Mouse (Mus musculus) hindbrain, embryonic 10.5 days (tissue): ENCODE results near the gene Rasa4. TPM values are rescaled to one million over a fixed set of nuclear protein-coding genes. Genes with fewer than 3 reads are reported as not detected.

ENCODE experiments used
- DNase-seq: peaks from one replicate; pipeline ENCODE4 v3.0.0-alpha.2; 2017; ENCODE audit warnings: low spot score
- H3K27ac ChIP-seq: fragments of 300-500 bp; sonication (generic); 2 replicates; pipeline ENCODE4 v1.5.1; 2016; ENCODE audit warnings: mild to moderate bottlenecking, moderate library complexity
- H3K27me3 ChIP-seq: fragments of 300-500 bp; sonication (generic); 2 replicates; pipeline ENCODE4 v1.6.1; 2016; ENCODE audit warnings: mild to moderate bottlenecking; ENCODE audit not compliant: poor library complexity, insufficient read depth, severe bottlenecking
- H3K36me3 ChIP-seq: fragments of 300-500 bp; sonication (generic); 2 replicates; pipeline ENCODE4 v1.6.1; 2016; ENCODE audit warnings: mild to moderate bottlenecking, moderate library complexity
- H3K4me1 ChIP-seq: fragments of 300-500 bp; sonication (generic); replicated peaks from 2 replicates; pipeline ENCODE4 v1.6.1; 2016; ENCODE audit warnings: mild to moderate bottlenecking
- H3K4me3 ChIP-seq: fragments of 300-500 bp; sonication (generic); 2 replicates; pipeline ENCODE4 v1.5.1; 2016; ENCODE audit warnings: mild to moderate bottlenecking, moderate library complexity
- H3K9me3 ChIP-seq: fragments of 300-500 bp; sonication (generic); 2 replicates; pipeline ENCODE4 v1.6.1; 2016; ENCODE audit warnings: mild to moderate bottlenecking, moderate library complexity
- WGBS: fragments of 180-500 bp; shearing (Covaris S2); methylation state at CpG from one replicate; pipeline ENCODE4 v1.1.7; 2016; 5-methylcytosine and 5-hydroxymethylcytosine counted together
- polyA plus RNA-seq: library from polyadenylated mRNA; unstranded; fragments of >200 nt; fragmentation: Nextera tagmentation; extraction: Ambion mirVana; gene quantifications from 2 replicates; pipeline ENCODE4 v1.2.1, GENCODE M21; 2016

Rasa4 gene
- polyA plus RNA-seq, 1 experiment from 2014 or later: 5.5 TPM

DNA sequence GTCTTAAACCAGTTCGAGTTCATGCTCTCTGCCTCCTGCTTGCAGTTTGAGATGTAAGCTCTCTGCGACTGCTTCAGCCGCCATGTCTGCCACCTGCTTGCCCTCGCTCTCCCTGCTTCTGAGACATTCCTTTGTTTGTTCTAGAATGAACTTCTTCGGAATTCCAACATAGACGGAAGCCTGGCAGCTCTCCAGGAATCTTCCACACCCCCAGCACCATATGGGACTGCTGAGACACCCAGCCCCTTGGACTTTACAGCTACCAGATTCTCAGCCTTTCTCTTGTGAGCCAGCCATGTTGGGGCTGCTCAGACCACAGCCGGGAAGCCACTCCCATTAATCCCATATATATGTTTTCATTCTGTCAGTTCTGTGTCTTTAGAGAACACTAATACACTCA is 7.4 kb upstream of the Rasa4 start:
- WGBS: 65% methylated on average over 7 of the region's 7 CpGs
- Histone ChIP-seq H3K4me3 (no peak overlapping the region), H3K36me3 (no peaks in the 10 kb centered on the region), H3K27me3 (no peaks in the 10 kb centered on the region), H3K4me1 (no peaks in the 10 kb centered on the region), H3K9me3 (no peaks in the 10 kb centered on the region), H3K27ac (no peak overlapping the region)
- no peak for DNase-seq

DNA sequence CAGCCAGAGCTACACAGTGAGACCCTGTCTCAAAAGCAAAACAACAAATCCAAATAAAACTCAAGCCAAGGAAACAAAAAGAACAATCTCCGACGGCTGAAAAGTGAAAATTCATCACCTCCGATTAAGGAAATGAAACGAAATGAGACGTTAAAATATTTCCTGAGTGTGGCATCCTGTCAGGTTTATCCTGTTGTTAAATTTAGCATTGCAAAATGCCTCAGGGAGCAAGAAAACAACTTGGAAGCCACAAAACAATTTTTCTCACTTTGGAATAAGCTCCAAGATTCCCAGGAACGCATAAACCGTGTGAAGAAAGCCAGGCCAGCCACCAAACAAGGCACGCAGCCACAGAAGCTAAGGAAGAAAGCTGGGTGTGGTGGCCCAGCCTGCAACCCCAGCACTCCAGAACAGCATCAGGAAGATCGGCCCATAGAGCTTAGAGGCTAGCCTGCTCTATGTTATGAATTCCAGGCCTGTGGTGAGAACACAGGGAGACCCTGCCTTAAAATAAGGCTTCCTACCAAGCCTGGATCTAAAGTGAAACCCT is 6.6 kb upstream of the Rasa4 start:
- H3K36me3 ChIP-seq: no peaks in the 10 kb centered on the region
- H3K27ac ChIP-seq: no peak overlapping the region
- no peaks in the 10 kb centered on the region for H3K27me3 ChIP-seq
- H3K9me3 ChIP-seq: no peaks in the 10 kb centered on the region
- H3K4me3 ChIP-seq: no peak overlapping the region
- H3K4me1 ChIP-seq: no peaks in the 10 kb centered on the region
- DNase-seq: no peak
- WGBS: 90% methylated on average over 9 of the region's 9 CpGs

DNA sequence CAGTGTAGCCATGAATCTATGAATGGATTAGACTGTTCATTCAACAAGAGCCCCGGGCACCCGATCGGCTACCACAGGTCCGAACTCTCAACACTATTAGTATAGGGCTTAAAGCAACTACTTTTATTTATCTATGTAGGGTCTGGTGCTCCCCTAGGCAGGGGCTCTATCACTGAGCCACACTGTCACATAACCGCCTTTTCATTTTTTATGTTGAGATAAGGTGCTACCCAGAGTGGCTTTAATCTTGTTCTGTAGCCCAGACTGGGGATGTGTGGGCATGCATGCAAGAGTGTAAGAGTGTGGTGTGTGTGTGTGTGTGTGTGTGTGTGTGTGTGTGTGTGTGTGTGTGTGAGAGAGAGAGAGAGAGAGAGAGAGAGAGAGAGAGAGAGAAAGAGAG is 5.6 kb upstream of the Rasa4 start:
- Histone ChIP-seq H3K4me1 (no peaks in the 10 kb centered on the region), H3K27me3 (no peaks in the 10 kb centered on the region), H3K9me3 (no peaks in the 10 kb centered on the region), H3K27ac (no peak overlapping the region), H3K4me3 (no peak overlapping the region), H3K36me3 (no peaks in the 10 kb centered on the region)
- DNase-seq: no peak
- WGBS: 95% methylated on average over 5 of the region's 5 CpGs

DNA sequence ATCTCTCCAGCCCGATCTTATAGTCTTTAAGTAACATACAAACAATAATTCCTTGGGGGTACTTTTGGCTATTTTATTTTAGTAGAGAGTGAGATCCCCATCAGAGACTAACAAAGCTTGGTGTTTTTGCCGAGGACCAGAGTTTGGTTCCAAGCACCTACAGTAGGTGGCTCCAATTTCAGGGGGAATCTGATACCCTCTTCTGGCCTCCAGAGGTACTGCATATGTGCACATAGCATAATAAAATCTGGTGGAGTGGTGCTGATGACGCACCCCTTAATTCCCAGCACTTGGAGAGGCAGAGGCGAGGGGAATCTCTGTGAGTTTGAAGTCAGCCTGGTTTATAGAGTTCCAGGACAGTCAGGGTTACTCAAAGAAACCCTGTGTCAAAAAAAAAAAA is 1.4 kb upstream of the Rasa4 start:
- Histone ChIP-seq H3K9me3 (no peaks in the 10 kb centered on the region), H3K27me3 (peaks cover 34% of the 10 kb centered on the region), H3K36me3 (no peaks in the 10 kb centered on the region), H3K4me1 (peaks cover 26% of the 10 kb centered on the region), H3K27ac (no peak overlapping the region), H3K4me3 (no peak overlapping the region)
- DNase-seq: no peak
- 78% methylated on average over 4 of the region's 4 CpGs for WGBS

DNA sequence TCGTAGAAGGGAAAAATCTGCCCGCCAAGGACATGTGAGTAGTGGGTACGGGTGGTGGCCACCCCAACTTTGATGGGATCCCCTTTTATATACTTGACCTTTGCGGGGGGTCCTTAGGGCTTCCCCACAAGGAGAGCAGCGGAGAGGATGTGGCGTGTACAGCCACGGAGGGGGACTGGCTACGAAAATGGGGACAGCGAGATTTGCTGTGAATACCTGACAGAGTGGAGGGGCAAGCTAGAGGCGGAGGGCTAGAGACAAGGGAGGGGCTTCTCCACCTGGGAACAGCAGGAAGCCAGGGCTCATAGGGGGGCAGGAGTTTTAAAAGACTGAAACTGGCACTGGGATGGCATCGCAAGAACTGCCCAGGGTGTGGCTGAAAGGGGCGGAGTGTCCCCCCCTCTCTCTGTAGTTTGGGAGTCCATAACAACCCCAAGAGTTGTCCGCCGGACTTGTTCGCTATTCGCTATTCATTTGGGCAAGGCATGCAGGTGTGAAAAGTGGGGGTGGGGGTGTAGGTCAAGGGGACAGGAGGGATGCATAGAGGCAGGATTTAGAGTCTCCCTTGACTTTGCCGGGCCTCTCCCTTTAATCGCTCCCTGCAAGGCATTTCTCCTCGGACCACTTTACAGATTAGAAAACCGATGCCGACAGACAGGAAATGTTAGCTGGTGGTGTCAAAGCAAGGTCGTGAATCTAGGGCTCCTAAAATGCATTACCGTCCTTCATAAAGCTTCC is 597 bp downstream of the Rasa4 start:
- Histone ChIP-seq H3K36me3 (no peaks in the 10 kb centered on the region), H3K4me1 (peaks cover 36% of the 10 kb centered on the region), H3K9me3 (no peaks in the 10 kb centered on the region), H3K4me3 (peak overlapping the region; percentile 63), H3K27me3 (peaks cover 45% of the 10 kb centered on the region), H3K27ac (peak overlapping the region; percentile 57)
- 2% methylated on average over 23 of the region's 23 CpGs for WGBS
- DNase-seq: no peak

DNA sequence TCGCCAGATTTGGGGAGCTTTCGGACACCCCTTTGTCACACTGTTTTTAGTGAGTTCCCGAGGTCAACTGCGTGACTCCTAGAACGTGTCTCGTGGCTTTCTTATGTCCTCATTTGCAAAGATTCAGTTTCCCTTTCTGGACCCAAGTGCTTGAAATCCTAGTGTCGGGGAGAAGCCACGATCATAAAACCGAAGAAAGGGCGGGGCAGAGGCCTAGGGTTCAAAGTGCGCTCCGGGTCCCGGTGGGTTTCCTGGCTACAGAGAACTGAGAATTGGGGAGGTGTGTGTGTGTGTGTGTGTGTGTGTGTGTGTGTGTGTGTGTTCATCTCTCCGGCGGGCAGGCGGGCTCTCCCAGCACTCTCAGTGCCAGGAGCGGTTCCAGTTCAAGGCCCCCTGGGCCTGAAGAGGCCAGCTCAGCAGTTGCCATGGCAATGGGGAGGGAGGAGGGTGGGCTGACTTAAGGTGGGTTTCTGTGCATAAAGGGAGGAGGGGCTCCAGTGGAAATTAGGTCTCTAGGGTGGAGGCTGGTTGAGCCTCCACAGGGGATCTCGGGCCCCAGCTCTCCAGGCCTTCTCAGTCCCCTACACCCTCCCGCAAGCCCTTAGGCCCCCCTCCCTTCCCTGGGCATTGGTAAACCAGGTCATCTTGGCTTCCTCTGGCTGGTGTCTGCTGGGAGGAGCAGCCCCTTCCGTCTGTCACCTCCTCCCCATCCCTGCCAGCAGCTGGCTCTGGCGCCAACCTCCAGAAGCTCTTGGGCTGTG is 1.4 kb downstream of the Rasa4 start:
- Histone ChIP-seq H3K4me3 (peak overlapping the region; percentile 63), H3K27ac (peak overlapping the region; percentile 62; the same call in 1 of the 2 replicates), H3K27me3 (peaks cover 45% of the 10 kb centered on the region), H3K36me3 (no peaks in the 10 kb centered on the region), H3K9me3 (no peaks in the 10 kb centered on the region), H3K4me1 (peaks cover 37% of the 10 kb centered on the region)
- 5% methylated on average over 21 of the region's 21 CpGs for WGBS
- DNase-seq: peak; percentile 53

DNA sequence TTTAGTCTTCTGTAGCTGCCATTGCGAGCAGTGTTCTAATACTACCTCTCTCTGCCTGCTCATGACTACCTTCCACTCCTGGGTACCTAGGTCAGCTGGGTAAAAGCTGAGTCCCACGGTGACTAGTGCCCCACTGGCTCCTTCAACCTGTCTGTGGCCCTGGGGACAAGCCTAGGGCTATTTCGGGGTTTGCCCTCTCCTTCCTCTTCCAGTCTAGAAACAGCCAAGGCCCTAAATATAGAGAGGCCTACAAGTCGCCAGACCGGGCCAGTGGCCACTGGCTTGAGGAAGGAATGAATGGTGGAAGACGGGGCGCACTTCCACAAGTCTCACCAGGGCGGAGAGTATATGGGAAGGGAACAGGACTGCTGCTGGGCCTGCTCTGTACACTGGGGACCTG is 2.6 kb downstream of the Rasa4 start:
- no peak for DNase-seq
- Histone ChIP-seq H3K27me3 (peaks cover 48% of the 10 kb centered on the region), H3K4me1 (peaks cover 37% of the 10 kb centered on the region), H3K4me3 (no peak overlapping the region), H3K9me3 (no peaks in the 10 kb centered on the region), H3K27ac (no peak overlapping the region), H3K36me3 (no peaks in the 10 kb centered on the region)
- 90% methylated on average over 8 of the region's 8 CpGs for whole genome bisulfite sequencing

DNA sequence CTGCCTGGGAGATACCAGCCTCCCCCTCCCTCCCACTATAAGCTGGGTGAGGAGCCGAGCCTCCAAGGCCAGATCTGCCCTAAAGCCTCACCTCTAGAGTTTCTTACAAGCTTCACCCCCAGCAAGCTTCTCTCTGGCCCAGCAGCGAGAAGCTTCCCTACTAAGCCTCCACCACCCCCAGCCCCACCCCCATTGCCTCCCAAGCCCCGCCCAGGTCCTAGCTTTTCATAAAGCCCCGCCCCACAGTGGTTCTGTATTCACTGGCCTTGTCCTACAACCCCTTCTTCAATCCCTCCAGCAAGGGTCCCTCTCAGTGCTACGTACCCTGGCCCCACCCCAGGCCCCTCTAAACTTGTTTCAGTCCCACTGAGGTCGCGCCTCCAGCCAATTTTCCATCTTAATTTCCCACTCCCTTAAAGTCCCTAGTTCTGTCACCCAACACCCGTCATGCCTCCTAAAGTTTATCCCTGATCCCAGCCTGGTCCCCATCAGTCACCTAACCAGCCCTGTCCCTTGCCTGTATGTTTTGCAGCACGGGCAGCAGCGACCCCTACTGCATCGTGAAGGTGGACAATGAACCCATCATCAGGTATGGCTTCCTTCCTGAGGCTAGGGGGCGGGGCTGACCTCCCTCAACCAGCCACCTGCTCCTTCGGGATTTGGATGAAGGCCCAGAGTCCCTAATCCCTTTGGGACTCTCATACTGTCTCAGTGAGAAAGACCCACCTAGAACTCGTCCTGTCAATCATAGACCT is 5.3 kb downstream of the Rasa4 start:
- no peak overlapping the region for H3K4me3 ChIP-seq
- peaks cover 30% of the 10 kb centered on the region for H3K4me1 ChIP-seq
- no peak overlapping the region for H3K27ac ChIP-seq
- no peaks in the 10 kb centered on the region for H3K9me3 ChIP-seq
- H3K36me3 ChIP-seq: no peaks in the 10 kb centered on the region
- 15% methylated on average over 14 of the region's 14 CpGs for WGBS
- peaks cover 45% of the 10 kb centered on the region for H3K27me3 ChIP-seq
- no peak for DNase-seq

DNA sequence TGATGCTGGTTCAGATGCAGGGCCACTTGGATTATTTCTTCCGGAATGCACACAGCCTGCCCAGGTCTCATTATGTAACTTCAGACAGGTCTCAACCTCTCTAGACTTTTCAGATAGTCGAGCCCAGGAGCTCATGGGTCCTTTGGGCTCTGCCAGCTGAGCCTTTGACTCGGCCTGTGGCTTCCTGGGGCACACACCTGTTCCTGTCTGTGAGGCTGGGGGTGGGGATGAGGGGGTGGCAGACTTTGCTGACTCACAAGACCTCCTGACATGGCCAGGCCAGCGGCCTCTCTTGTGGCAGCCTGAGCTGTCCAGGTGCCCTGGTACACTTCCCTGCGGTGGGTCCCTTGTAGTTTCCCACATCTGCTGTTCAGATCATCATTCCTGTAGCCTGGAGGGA is 8.2 kb downstream of the Rasa4 start:
- peaks cover 27% of the 10 kb centered on the region for H3K4me1 ChIP-seq
- no peak for DNase-seq
- no peaks in the 10 kb centered on the region for H3K9me3 ChIP-seq
- no peak overlapping the region for H3K4me3 ChIP-seq
- 61% methylated on average over 5 of the region's 5 CpGs for WGBS
- no peak overlapping the region for H3K27ac ChIP-seq
- H3K36me3 ChIP-seq: no peaks in the 10 kb centered on the region
- peaks cover 16% of the 10 kb centered on the region for H3K27me3 ChIP-seq

DNA sequence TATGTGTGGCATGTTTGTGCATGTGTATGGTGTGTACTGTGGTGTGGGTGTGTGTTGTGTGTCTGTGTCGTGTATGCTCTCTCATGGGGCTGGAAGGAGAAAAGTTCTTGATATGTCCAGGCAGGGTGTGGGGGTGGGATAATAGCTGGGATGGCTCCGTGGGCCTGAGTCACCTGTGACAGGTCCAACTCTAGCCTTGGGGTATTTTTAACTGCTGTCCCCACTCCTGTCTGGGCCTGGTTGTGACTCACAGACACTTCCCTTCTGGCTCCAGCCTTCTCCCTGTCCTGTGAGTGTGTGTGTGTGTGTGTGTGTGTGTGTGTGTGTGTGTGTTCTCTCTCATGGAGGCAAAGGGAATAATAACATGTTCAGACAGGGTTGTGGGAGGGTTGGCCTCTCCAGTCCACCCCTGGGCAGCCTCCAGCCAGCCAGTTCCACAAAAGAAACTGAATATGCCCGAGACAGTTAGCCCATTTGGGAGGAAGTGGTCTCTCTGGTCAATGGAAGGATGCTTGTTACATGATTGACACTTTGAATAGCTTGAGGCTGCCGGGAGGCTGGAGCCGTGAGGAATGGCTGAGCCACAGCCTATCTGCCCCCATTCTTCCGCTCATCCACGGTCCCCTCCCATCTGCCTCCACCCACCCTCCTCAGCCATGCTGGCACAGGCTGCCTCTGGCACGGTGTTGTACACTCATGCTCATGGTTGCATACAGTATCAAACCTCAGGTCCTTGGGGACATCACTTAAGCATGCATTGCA is 10.7 kb downstream of the Rasa4 start:
- H3K9me3 ChIP-seq: no peaks in the 10 kb centered on the region
- H3K36me3 ChIP-seq: no peaks in the 10 kb centered on the region
- H3K27me3 ChIP-seq: peaks cover 3% of the 10 kb centered on the region; the same call in 1 of the 2 replicates
- H3K27ac ChIP-seq: peak overlapping the region; percentile 29; the same call in 1 of the 2 replicates
- no peak for DNase-seq
- WGBS: 55% methylated on average over 8 of the region's 8 CpGs
- peaks cover 16% of the 10 kb centered on the region for H3K4me1 ChIP-seq
- no peak overlapping the region; the same call in 1 of the 2 replicates for H3K4me3 ChIP-seq

DNA sequence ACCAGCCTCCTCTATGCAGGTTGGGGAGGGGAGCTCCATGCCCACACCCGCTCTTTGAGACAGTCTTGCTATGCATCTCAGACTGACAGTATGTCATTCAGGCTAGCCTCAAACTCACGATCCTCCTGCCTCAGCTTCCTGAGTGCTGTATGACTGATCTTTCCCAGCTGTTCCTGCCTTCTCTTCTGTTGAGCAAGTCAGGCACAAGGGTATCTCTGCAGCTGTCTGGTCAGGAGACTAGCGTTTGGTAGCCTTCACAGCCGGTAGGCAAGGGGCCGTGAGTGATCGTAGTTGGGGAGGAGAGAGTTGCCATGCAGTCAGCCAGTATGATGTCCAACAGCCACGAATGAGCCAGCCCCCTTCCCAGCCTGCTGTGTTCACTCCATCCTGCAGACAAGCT is 11.4 kb downstream of the Rasa4 start:
- H3K27ac ChIP-seq: no peak overlapping the region
- H3K4me3 ChIP-seq: no peak overlapping the region
- H3K36me3 ChIP-seq: no peaks in the 10 kb centered on the region
- no peak for DNase-seq
- H3K9me3 ChIP-seq: no peaks in the 10 kb centered on the region
- H3K27me3 ChIP-seq: peaks cover 3% of the 10 kb centered on the region; the same call in 1 of the 2 replicates
- H3K4me1 ChIP-seq: peaks cover 16% of the 10 kb centered on the region
- 74% methylated on average over 7 of the region's 7 CpGs for WGBS

DNA sequence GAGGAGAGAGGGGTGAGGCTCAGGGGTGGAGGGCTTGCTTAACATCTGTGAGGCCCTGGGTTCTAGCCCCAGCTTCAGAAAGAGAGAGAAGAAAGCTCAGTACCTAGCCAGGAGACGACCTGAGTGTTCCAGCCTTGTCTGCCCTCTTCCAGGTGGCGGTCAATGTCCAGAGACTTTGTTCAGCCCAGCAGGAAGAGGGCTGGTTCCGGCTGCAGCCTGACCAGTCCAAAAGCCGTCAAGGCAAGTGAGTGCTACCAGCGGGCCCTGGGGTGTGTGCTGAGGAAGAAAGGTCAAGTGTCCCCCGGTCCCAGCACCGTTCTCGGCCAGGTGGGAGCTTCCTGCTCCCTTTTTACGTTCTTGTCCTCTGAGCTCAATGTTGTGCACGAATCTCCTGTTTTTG is 14.8 kb downstream of the Rasa4 start:
- Histone ChIP-seq H3K4me3 (no peak overlapping the region), H3K4me1 (peaks cover 26% of the 10 kb centered on the region), H3K27ac (no peak overlapping the region), H3K9me3 (no peaks in the 10 kb centered on the region), H3K36me3 (no peaks in the 10 kb centered on the region), H3K27me3 (peaks cover 32% of the 10 kb centered on the region)
- WGBS: 85% methylated on average over 10 of the region's 10 CpGs
- no peak for DNase-seq
